9 mouse cellular contexts compared by ENCODE assay signal in genomic region chr1:171184314-171184713, GRCm38 (mm10). TPM values are rescaled to one million over a fixed set of nuclear protein-coding genes. Genes with fewer than 3 reads are reported as not detected.
A peak's percentile ranks its signal among the peaks of the same experiment; 100 is the strongest.
DNase-seq lines count a peak whose midpoint lies in the region; TF ChIP-seq lines count a peak whose summit lies in the region.
"Had no signal": no experiment of that assay in that cellular context is flagged by ENCODE, and none has a peak within 500 bp of the region (broad histone marks: within the 10 kb centered on the region; RNA-seq: fewer than 3 reads in every experiment).

No protein-coding gene starts in this region.

- no peaks in the 10 kb centered on the region for H3K27me3 ChIP-seq in thymus, adult 2 months (ENCODE audit: control insufficient read depth, insufficient read depth, low read length)
- no peaks in the 10 kb centered on the region for H3K27me3 ChIP-seq in splenic B cell, adult 2 months (ENCODE audit: control insufficient read depth, insufficient read depth, low read length, poor library complexity, severe bottlenecking)
- H3K27me3 ChIP-seq: midbrain, embryonic 12.5 days had no signal

- no peaks in the 10 kb centered on the region for H3K36me3 ChIP-seq in thymus, adult 2 months (ENCODE audit: control insufficient read depth, insufficient read depth, low read length)
- H3K36me3 ChIP-seq in splenic B cell, adult 2 months (ENCODE audit: control insufficient read depth, insufficient read depth, low read length, poor library complexity, severe bottlenecking): no peaks in the 10 kb centered on the region
- H3K36me3 ChIP-seq: midbrain, embryonic 12.5 days had no signal

- no peak overlapping the region for H3K4me3 ChIP-seq in thymus, adult 2 months (ENCODE audit: control insufficient read depth, insufficient read depth, low read length)
- H3K4me3 ChIP-seq: midbrain, embryonic 12.5 days had no signal

- no peak for TF ChIP-seq CTCF in thymus, adult 2 months (IDR thresholded peaks at IDR 0.05; ENCODE audit: borderline replicate concordance, control insufficient read depth, extremely low read depth, insufficient read depth, low read length, poor library complexity)

- H3K27ac ChIP-seq in thymus, adult 2 months (ENCODE audit: control insufficient read depth, insufficient read depth, low read length): no peak overlapping the region
- H3K27ac ChIP-seq: midbrain, embryonic 12.5 days had no signal

- H3K4me1 ChIP-seq in thymus, adult 2 months (replicated peaks; ENCODE audit: control insufficient read depth, insufficient read depth, low read length): no peaks in the 10 kb centered on the region; the same call in 1 of the 2 replicates

- DNase-seq in thymus, adult 2 months: peak; percentile 33
- DNase-seq in thymus, adult 18-20 months: no peak
- peak; percentile 36 for DNase-seq in fibroblast of lung, adult 2 months (ENCODE audit: low read depth)
- peak; percentile 59 for DNase-seq in large intestine, adult 2 months (ENCODE audit: low read depth, low spot score)
- DNase-seq in splenic B cell, adult 2 months (ENCODE audit: low read depth, low spot score): peak; percentile 72
- DNase-seq in spleen, adult 12 weeks (ENCODE audit: low spot score): no peak
- no peak for DNase-seq in right cerebral cortex, postnatal 36 days (ENCODE audit: low spot score in 2 of 2)
- no peak for DNase-seq in embryo, embryonic 11 days

- WGBS in thymus, adult 2 months: 4% methylated on average over 7 of the region's 7 CpGs
- 14% methylated on average over 7 of the region's 7 CpGs for WGBS in large intestine, adult 2 months

- TF ChIP-seq POLR2A in thymus, adult 2 months (IDR thresholded peaks at IDR 0.05; ENCODE audit: control insufficient read depth, extremely low read depth, insufficient read depth, low read length, poor library complexity): no peak

RNA-seq across cellular contexts. Expression of gene Pcp4l1, which starts 11.8 kb away (rescaled TPM):
- 4.7 and 7.3 TPM in 2 replicates for polyA plus RNA-seq in thymus, adult 2 months (2012; rRNA removed)
- polyA plus RNA-seq in large intestine, adult 2 months (2012; rRNA removed): 23.6 and 25.2 TPM in 2 replicates

RNA-seq across cellular contexts. Expression of gene Nr1i3, which starts 29.5 kb away (rescaled TPM):
- 0.08 and 0.43 TPM in 2 replicates for polyA plus RNA-seq in thymus, adult 2 months (2012; rRNA removed)
- 3.8 and 22.7 TPM in 2 replicates for polyA plus RNA-seq in large intestine, adult 2 months (2012; rRNA removed)

RNA-seq across cellular contexts. Expression of gene Mpz, which starts 33.8 kb away (rescaled TPM):
- 1.1 and 7.4 TPM in 2 replicates for polyA plus RNA-seq in thymus, adult 2 months (2012; rRNA removed)
- 0.29 and 0.30 TPM in 2 replicates for polyA plus RNA-seq in large intestine, adult 2 months (2012; rRNA removed)

RNA-seq across cellular contexts. Expression of gene Sdhc, which starts 33.9 kb away (rescaled TPM):
- 191 and 231 TPM in 2 replicates for polyA plus RNA-seq in thymus, adult 2 months (2012; rRNA removed)
- polyA plus RNA-seq in large intestine, adult 2 months (2012; rRNA removed): 308 and 341 TPM in 2 replicates

RNA-seq across cellular contexts. Expression of gene Tomm40l, which starts 38.0 kb away (rescaled TPM):
- polyA plus RNA-seq in thymus, adult 2 months (2012; rRNA removed): 34.7 and 34.9 TPM in 2 replicates
- polyA plus RNA-seq in large intestine, adult 2 months (2012; rRNA removed): 23.1 and 24.0 TPM in 2 replicates

Comparison
In these comparisons a context has a peak if more than half of its experiments do, and no peak if none do; other contexts are left out.
1. DNase-seq: peak in thymus, adult 2 months (single experiment), fibroblast of lung, adult 2 months (single experiment), large intestine, adult 2 months (single experiment) and splenic B cell, adult 2 months (single experiment); none in thymus, adult 18-20 months (0 of 2), spleen, adult 12 weeks (single experiment), right cerebral cortex, postnatal 36 days (0 of 2) and embryo, embryonic 11 days (single experiment).